Mouse (Mus musculus) thymus, adult 2 months (tissue): ENCODE results near the gene C1galt1.

Source experiments
- CTCF ChIP-seq: fragments of 200-500 bp; IDR thresholded peaks from 2 replicates; pipeline ENCODE4 v1.5.1; 2012; ENCODE audit warnings: mild to moderate bottlenecking, control low read depth, low read length, moderate library complexity, borderline replicate concordance; ENCODE audit not compliant: control insufficient read depth, poor library complexity, insufficient read depth; ENCODE audit errors: extremely low read depth
- POLR2A ChIP-seq: fragments of 200-500 bp; IDR thresholded peaks from 2 replicates; pipeline ENCODE4 v1.6.1; 2012; ENCODE audit warnings: mild to moderate bottlenecking, low read length, control low read depth, moderate library complexity; ENCODE audit not compliant: control insufficient read depth, poor library complexity, insufficient read depth; ENCODE audit errors: extremely low read depth

- no peak for TF ChIP-seq POLR2A
- no peak for TF ChIP-seq CTCF
Observed at GRCm38 (mm10) chr6:7846726-7847439, 2.2 kb downstream of the C1galt1 start.
